Mouse (Mus musculus): ENCODE results near the gene Pgrmc2.

DNA sequence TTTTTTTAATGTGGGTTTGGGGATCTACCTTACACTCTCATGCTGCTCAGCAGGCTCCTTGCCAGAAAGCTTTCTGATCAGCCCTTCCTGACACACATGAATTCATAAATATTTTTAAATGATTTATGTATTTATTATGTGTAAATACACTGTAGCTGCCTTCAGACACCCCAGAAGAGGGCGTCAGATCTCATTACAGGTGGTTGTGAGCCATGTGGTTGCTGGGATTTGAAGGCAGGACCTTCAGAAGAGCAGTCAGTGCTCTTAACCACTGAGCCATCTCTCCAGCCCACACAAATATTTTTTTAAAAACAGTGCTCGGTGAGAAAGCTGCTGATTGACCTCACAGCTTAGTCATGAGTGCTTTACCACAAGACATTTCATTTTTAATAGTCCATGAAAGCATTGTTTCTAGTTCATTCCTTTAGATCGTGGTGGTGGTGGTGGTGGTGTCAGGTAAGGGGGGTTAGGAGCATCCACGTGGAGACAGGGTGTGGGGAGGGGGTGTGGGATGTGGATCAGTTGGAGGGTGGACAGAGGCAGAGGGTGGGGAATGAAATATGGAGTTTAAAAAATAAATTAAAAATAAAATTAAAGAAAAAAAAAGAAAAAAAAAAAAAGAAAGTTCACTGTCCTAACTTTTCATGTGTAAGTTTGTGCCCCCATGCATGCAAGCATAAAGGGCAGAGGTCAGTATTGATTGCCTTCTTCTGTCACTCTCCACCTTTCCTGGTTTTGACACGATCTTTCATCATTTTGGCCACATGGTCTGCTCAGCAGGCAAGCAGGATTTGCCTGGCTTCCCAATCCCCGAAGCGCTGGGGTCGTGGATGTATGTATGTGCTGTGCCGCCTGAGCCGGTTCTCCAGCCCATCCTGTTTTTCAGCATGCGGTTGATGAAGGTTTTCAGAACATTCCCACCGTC, 51.3 kb downstream of the Pgrmc2 start:
- TF ChIP-seq ZC3H11A (IDR thresholded peaks at IDR 0.05; ENCODE audit: borderline replicate concordance, low read depth, low read length), result no peak
- TF ChIP-seq ZNF384 (IDR thresholded peaks at IDR 0.05; ENCODE audit: low read depth, low read length), result no peak
- no peak for TF ChIP-seq CHD2 (IDR thresholded peaks at IDR 0.05; ENCODE audit: low read depth, low read length)
